Mouse (Mus musculus) ovary, postnatal 36 days (tissue): ENCODE results near the gene H2-Ob.

Experiments used
- DNase-seq: peaks from one replicate; pipeline ENCODE4 v3.0.0; 2022; ENCODE audit warnings: low spot score, mixed read lengths

H2-Ob gene

GRCm38 (mm10) chr17:34238706-34239105, at the start of gene H2-Ob:
H2-Ob (plus strand) TSS chr17:34238903.
- DNase-seq = no peak

DNA sequence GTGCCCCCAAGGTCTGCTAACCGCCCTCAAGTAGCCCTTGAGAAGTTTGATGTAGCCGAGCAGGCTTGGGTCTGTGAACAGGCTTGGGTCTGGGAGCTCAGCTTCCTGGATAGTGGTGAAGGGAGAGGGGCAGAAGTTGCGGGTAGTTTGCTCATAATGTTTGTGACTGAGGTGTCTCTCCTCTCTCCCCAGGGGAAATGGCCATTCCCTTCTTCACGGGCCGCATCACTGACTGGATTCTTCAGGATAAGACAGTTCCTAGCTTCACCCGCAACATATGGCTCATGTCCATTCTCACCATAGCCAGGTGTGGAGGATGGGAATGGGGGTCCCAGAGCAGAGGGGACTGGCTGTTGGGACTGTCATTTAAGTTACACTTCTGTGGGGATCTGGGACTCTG, 49.7 kb upstream of the H2-Ob start:
- no peak for DNase-seq

- DNase-seq = no peak
These were observed 45.9 kb upstream of the H2-Ob start for GRCm38 (mm10) chr17:34192852-34193251.

DNA sequence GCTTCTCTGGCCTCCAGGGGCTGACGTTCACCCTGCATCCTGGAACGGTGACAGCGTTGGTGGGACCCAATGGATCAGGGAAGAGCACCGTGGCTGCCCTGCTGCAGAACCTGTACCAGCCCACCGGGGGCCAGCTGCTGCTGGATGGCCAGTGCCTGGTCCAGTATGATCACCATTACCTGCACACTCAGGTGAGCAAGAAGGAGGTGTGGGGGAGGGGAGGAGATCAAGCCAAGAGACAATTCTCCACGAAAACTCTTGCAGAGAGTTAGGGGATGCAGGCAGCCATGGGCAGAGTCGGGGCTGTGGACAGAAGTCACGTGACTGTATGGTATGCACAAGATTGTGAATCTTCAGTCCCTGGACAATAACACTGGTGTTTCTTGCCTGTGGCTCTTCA, 45.2 kb upstream of the H2-Ob start:
- DNase-seq = no peak

GRCm38 (mm10) chr17:34194723-34195122, 44.0 kb upstream of the H2-Ob start:
- no peak for DNase-seq

DNA sequence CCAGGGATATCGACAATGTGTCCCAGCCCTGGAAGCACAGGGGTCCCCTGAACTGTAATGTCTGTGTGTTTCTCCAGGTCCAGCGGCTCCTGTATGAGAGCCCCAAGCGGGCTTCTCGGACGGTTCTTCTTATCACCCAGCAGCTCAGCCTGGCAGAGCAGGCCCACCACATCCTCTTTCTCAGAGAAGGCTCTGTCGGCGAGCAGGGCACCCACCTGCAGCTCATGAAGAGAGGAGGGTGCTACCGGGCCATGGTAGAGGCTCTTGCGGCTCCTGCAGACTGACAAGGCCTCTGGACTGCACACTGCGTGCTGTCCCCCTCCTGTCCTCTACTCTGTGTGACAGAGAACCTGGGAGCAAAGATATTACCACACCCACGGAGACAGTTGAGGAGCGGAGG, 42.2 kb upstream of the H2-Ob start:
- no peak for DNase-seq

DNA sequence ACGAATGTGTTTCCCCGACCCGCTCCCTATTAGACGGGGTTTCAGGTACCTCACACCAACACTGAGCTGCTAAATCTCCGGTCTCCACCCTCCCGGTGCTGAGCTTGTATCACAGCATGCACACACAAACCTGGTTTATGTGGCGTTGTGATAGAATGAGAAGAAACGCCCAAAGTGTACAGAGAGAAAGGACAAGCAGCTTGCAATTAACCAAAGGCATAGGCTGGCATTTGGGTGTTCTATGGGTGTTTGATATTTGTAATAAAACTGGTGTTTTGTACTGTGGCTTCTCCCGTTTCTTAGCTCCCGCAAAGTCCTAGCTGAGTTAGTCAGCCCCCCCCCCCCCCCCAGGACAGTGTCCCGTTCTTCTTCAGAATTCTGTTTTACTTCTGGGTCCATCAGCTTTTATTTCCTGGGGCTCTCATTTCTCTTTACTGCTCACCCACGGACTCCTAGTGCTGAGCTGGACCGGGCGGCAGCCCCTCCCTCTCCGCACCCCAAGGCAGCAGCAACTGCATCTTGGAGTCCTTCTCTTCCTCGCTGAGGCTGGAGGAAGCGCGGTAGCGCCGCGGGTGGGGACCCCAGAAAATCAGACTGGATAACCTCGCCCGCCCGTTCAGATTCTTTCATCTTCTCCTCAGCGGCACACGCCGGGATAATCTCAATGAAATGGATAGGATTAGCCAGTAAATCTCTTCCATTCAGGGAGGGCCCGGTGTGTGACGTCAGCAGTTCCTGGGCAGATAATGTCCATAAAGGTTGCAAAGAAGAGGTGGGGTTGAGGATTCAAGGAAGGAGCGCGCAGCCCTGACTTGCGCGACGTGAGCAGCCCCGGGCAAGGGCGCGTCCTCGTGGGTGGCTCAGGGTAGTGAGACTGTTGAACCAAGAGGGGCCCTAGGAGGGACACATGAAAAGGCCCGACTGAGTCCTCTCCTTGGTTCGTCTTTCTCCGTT, 41.5 kb upstream of the H2-Ob start, which contains the start of gene Psmb8:
TSS of gene Psmb8 (plus strand) at position 781 of the 954 bp plus-strand sequence.
- peak; percentile 86 for DNase-seq

- peak; percentile 51 for DNase-seq
These were observed 40.7 kb upstream of the H2-Ob start for GRCm38 (mm10) chr17:34197904-34198520.

DNA sequence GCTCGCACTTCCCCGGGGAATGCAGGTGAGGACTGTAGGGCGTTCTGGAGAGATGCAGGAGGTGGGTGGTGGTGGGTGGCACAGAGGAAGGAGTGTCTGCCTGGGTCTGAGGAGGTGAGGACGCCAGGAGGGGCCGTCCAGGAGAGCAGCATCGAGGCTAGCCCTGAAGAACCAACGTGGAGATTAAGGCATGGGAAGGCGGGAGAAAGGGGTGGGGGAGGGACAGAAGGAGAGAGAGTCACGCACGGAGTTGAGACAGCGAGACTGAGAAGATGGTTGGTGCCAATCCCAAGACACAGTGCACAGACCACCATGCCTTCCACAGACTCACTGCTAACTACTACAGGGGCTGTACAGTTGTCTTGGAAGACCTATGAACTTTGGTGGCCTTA, 40.2 kb upstream of the H2-Ob start:
- no peak for DNase-seq

DNA sequence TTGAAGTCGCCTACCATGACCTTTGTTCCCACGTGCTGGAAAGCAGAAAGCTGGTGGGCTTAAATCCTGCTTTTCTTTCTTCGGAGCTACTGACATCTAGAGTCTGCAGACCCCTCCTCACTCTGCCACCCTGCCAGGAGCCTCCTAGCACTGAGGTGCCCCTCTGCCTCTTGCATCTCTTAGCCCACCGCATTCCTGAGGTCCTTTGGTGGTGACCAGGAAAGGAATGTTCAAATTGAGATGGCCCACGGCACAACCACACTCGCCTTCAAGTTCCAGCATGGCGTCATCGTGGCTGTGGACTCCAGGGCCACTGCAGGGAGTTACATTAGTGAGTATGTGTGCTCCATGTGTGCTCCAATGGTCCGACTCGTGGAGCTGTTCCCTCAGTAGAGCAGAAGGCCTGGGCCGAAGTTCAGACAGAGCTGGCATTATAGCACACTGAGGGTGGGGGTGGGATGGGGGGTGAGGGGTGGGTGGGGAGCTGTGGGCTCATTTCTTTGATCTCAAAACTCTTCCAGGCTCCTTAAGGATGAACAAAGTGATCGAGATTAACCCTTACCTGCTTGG, 39.6 kb upstream of the H2-Ob start:
- DNase-seq = no peak

DNA sequence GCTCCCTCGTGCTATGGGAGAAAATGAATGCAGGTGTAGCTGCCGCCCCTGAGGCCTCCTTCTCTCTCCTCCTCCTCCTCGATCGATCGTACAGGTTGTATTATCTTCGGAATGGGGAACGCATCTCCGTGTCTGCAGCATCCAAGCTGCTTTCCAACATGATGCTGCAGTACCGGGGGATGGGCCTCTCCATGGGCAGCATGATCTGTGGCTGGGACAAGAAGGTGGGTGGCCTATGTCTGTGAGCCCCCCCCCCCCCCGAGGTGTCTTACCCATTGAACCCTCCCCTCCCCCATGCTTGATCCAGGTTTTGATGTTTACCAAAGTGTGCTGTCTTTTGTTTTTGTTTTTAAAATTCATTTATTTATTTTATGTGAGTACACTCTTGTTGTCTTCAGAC, 38.7 kb upstream of the H2-Ob start:
- no peak for DNase-seq

DNA sequence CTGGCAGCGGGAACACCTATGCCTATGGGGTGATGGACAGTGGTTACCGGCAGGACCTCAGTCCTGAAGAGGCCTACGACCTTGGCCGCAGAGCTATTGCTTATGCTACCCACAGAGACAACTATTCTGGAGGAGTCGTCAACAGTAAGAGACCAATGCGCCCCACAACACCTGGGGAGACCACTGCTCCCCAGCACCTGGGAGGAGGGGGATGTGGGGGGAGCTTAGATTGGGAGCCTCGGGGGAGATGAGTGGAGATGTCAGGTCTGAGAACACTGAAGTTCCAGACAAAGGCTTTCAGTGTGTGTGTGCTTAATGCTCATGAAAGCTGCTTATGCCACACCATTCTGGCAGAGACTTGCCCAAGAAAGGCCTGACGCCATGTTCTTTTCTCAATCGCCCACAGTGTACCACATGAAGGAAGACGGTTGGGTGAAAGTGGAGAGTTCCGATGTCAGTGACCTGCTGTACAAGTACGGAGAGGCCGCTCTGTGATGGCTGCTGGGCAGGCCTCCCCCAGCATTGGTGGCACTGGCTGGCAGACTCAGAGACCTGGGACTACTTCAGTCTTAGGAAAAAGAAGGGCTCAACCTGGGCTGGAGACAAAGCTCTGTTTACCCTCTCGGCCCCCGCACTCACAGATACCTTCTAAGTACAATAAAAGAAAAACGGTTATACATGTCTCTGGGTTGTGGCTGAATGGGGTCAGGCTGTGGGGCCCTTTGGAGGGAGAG, 37.8 kb upstream of the H2-Ob start:
- no peak for DNase-seq

- no peak for DNase-seq
These were observed 37.1 kb upstream of the H2-Ob start for GRCm38 (mm10) chr17:34201506-34202055.

DNA sequence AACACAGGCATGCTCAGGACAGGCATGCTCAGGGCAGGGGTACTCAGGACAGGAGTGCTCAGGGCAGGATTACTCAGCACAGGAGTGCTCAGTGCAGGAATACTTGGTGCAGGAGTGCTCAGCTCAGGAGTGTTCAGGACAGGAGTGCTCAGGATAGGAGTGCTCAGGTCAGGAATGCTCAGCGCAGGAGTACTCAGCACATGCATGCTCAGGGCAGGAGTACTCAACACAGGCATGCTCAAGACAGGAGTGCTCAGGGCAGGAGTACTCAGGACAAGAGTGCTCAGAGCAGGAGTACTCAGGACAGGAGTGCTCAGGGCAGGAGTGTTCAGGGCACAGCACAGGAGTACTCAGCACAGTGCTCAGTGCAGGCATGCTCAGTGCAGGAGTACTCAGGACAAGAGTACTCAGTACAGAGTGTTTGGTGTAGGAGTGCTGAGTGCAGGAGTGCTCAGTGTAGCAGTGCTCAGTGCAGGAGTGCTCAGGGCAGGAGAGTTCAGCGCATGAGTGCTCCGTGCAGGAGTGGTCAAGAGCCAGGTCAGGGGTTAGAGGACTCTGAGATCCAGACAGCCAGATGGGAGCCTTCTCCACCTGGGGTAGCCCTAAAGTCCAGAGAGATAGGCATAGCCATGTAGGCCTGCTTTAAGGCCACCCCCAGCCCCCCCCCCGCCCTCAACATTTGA, 35.8 kb upstream of the H2-Ob start:
- no peak for DNase-seq

- DNase-seq = no peak
These were observed 35.3 kb upstream of the H2-Ob start, which contains the start of gene Tap2 for GRCm38 (mm10) chr17:34203444-34203843. Tap2 (plus strand) TSS chr17:34203527.

- DNase-seq = peak; percentile 89
These were observed 34.2 kb upstream of the H2-Ob start for GRCm38 (mm10) chr17:34204303-34205010.

- DNase-seq = peak; percentile 47
These were observed 33.5 kb upstream of the H2-Ob start for GRCm38 (mm10) chr17:34205021-34205745.

GRCm38 (mm10) chr17:34205746-34206176, 32.9 kb upstream of the H2-Ob start:
- DNase-seq = no peak

GRCm38 (mm10) chr17:34206731-34207130, 32.0 kb upstream of the H2-Ob start:
- DNase-seq = no peak

- DNase-seq = no peak
These were observed 31.2 kb upstream of the H2-Ob start for GRCm38 (mm10) chr17:34207456-34207855.
